Mouse (Mus musculus) erythroblast, embryonic 14.5 days (primary cell): Measurements from ENCODE around the gene Sort1.

Experiments
- GATA1 ChIP-seq: IDR thresholded peaks from 2 replicates; pipeline ENCODE4 v1.6.1; 2012; ENCODE audit warnings: low read length, inconsistent platforms, mixed read lengths
- TAL1 ChIP-seq: IDR thresholded peaks from 3 replicates; pipeline ENCODE4 v1.6.1; 2012; ENCODE audit warnings: low read length, inconsistent platforms, mixed read lengths

DNA sequence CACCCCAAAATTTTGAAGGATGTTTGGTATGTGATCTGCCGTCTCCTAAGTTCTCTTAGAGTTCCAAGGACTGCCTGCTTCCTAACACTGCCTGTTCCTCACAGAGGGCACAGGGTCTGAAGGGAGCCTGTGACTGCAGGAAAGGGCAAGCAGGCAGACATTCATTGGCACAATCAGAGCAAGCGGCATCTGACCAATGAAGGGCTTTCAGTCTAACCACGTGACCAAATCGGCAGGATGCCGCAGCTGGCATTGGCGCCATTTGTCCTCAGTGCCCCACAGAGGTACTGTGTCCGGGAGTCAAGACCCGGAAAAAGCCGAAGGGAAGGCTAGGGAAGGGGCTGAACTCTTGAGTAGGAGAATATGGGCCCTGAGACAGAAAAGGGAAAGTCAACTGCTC, 83.3 kb downstream of the Sort1 start:
- TF ChIP-seq TAL1 (no peak), GATA1 (no peak)
